Mouse (Mus musculus): ENCODE data around the gene Ppp1r1b.
A peak's percentile ranks its signal among the peaks of the same experiment; 100 is the strongest.

The Ppp1r1b gene

DNA sequence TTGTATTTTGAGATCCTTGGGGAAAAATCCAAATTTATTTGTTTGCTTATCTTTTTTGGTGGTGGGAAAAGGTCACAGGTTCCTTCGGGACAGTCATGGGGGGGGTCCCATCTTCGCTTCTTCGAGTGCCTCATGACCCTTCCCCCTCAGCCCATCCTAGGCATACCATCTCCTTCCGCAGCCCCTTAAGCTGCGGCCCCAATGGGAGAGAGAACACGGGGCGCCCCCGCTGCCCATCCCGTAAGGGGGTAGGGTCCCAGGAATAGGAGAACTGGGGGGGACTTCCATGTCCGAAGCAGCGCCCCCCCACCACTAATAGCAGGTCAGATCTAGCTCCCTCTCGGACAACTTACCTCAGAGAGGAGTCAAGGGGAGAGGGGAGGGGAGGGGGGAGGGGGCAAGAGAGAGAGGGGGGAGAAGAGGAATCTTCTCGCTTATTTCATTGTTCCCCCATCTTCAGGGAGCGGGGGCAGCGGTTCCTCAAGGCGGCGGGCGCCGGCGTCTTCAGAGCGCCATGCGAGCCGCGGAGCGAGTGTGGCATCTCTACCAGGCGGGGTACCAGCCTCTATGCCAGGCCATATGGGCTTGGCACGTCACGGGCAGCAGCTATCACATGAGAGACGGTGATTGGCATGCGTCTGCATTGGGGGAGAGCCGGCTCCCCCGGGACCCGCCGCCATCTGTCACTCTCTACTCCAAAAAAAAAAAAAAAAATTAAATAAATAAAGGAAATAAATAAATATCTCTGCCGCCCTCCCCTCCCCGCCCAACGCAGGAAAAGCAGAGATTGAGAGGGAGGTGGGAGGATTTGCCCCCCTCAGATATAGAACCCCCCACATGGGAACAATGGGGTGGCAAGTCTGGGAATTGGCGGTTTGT, 18.9 kb upstream of the Ppp1r1b start, which contains the start of gene Neurod2:
Gene Neurod2 (minus strand): TSS at position 568 of the 879 bp plus-strand sequence.
- DNase-seq, result peak; percentile 97

- peak; percentile 86 for DNase-seq
These were observed 18.1 kb upstream of the Ppp1r1b start for GRCm38 (mm10) chr11:98329960-98330744.

DNA sequence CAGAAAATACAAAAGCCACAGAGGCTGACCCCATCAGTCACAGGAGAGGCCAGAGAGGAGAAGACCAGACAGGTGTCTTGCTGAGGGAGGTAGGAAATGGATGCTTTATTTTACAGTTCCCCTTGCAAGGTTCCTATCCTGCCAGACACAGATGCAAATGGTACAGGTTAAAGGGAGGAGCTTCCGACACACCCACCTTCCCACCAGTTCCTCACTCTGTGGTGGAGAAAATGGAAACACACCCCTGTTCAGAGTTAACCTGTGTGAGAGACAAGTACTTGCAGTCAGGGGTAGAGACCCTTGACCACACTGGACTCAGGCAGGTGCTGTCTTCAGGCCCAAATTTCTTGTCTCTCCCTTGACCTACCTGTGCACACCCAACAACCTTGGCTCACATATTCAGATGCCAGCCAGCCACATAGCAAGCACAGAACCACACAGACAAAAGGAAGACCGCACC, 17.4 kb upstream of the Ppp1r1b start:
- peak; percentile 62 for DNase-seq

DNA sequence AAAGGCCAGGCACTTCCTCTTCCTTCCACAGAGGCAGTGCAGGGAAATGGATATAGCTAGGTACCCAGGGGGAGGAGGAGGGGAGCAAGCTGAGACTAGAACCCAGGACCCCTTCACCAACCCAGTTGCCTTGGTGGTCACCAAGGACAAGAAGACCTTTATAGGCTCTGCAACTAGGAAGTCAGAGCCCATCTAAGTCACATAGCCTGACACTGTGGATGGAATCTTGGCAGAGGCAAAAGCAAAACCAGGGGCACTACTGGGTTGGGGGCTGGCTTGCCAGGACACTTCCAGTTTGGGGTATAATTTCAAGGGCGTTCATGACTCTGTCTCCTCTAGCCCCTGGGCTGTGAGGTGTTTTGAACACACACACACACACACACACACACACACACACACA, 16.8 kb upstream of the Ppp1r1b start:
- DNase-seq, result peak; percentile 57

GRCm38 (mm10) chr11:98332186-98332585, 16.0 kb upstream of the Ppp1r1b start:
- peak; percentile 41 for DNase-seq

DNA sequence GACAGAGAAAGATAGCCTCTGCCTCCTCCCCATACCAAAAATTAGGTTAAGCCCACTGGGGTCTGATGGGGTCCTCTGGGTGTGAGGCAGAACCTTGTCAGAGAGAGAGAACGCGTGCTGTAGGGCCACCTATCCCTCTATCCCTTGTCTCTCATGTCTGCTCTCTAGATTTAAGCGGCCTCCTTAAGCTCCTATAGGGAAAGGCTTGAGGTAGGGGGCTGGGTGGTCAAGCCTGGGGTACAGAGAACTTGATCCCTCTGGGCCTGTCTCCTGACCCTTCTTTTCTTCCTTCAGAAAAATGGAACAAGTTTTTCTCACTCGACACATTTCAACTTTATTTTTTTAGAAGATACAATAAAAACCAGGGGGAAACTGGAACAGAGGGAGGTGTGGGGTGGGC, 15.4 kb upstream of the Ppp1r1b start:
- DNase-seq, result peak; percentile 54

DNA sequence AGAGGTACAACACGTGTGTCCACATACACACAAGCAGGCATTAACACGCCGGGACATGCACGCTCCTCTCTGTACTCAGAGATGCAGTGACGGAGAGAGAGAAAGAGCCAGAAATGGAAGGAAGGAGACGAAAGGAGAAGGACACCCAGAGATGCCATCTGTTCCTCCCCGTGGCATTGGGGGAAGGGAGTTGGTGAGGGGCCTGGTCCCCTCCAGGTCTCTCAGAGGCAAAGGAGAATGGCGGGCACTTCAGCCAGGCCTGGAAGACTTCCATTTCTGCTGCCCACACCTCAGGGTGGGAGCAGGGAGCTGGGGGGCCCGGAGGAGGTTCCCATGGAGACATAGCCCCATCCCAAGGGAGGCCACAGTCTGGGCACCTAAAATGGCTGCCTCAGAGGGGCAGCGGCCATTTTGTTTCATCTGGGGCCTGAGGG, 14.9 kb upstream of the Ppp1r1b start:
- peak; percentile 87 for DNase-seq

DNA sequence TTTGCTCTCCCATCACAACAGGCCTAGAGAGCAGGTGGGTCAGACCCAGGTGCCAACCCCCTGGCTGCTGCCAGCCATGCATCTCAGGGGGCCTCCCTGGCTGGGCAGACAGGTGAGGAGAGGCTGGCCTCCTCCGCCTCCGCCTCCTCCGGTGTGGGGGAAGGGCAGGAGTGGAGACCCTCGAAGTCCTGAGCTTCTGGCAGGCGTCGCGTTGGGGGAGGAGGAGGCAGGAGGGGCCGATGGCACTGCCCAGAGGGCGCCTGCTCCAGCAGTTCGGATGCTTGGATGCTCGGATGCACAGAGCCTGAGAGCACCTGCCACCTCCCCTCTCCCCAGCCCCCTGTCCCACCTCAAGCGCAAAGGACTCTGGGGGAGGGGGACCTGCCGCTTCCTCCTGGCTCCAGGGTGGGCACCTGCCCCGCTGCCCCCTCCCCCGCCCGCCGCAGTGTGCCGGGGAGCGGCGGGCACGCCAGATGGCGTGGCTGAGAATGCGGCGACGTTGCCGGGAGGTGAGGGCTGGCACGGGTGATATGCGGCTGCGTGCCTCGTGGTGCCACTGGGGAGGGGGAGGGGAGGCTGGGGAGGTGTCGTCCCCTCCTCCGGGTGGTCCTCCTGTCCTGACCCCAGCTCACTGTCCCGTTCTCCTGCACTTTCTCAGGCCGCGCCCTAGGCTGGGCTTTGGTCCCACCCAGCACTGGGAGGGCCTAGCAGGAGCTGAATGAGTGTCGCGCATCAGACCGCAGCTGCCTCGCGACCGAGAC, 14.0 kb upstream of the Ppp1r1b start:
- DNase-seq, result peak; percentile 89

DNA sequence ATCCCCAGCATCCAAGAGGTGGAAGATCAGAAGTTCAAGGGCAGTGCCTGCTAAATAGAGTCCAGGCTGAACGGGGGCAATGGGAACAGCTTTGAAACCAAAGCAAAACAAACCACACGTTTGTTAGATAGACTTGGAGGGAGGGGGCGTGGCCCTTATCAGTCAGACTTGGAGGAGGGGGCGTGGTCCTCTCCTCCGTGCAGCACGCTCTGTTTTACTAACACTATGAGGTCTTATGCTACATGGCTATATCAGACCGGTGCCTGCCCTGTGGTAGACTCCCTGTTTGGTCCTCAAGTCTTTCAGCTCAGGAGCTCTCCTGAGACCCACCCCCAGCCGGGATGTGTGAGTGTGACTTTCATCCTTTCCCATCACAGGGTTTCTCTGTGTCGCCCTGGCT, 13.0 kb upstream of the Ppp1r1b start:
- DNase-seq, result peak; percentile 71

- DNase-seq, result peak; percentile 71
These were observed 11.7 kb upstream of the Ppp1r1b start for GRCm38 (mm10) chr11:98336245-98337107.

- DNase-seq, result peak; percentile 92
These were observed 9.7 kb upstream of the Ppp1r1b start for GRCm38 (mm10) chr11:98338507-98338961.

GRCm38 (mm10) chr11:98339071-98339501, 9.1 kb upstream of the Ppp1r1b start:
- DNase-seq, result peak; percentile 75

DNA sequence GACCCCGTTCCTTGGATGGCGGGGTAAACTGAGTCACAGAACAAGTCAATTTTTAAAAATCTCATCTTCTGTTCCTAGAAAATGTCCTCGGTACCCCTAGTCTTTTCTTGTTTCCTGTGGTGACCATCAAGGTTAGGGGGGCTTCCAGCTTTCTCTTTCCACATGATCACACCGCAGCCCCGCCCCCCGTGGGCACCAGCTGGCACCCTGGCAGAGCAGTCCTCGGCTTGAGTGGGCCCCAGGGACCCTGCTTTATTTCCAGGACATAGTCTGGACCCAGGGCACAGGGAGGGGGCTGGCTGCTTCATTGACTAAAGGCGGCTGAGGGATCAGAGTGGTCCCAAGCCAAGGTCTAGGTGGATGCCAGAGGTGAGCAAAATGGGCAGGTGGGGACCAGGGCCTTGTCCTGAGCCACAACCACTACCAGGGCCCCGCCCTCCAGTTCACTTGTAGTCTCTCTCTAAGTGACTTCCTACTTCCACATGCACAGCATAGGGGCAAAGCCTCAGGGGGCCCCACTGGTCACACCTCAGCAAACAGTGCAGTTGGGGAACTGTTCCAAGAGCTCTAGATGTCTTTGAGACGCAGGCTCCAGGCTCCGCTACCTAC, 8.4 kb upstream of the Ppp1r1b start:
- peak; percentile 76 for DNase-seq

GRCm38 (mm10) chr11:98340597-98340996, 7.6 kb upstream of the Ppp1r1b start:
- DNase-seq, result no peak

- DNase-seq, result no peak
These were observed 7.0 kb upstream of the Ppp1r1b start for GRCm38 (mm10) chr11:98341174-98341573.

GRCm38 (mm10) chr11:98342000-98342945, 5.9 kb upstream of the Ppp1r1b start:
- peak; percentile 94 for DNase-seq

DNA sequence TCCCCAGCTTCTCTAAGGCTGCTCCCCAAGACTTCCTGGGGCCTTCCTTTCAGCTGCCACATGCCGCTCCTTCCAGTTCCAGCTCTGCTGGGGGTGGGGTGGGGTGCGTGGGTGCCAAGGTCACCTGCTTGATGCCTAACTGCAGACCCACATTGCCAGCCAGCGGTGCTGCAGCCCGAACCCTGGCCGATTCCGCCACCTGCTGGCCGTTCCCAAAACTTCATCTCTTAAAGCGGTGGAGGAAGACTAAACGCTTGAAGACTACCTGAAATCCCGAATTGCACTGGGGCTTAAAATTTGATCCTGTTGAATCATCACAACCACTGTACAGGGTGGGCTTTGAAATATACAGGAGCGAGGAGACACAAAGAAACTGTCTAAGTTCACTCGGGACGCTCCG, 3.0 kb upstream of the Ppp1r1b start:
- peak; percentile 88 for DNase-seq

DNA sequence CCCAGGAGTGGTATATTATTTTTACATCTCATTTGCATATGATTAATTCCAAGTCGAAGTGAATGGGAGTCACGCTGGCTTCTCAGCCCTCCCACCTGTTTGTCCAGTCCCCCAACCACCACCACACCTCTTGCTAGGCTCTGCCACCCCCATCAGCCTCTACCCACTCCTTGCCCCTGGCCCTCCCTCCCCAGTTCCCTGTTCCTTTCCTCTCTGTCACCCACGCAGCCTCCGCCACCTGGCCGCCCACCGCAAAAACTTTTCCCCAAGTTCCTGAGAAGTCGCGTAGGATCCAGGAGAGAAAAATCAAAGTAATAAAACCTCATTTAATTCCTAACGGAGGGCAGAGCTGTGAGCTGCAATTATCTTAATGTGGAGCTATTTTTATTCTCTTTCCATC, 2.0 kb upstream of the Ppp1r1b start:
- DNase-seq, result no peak

DNA sequence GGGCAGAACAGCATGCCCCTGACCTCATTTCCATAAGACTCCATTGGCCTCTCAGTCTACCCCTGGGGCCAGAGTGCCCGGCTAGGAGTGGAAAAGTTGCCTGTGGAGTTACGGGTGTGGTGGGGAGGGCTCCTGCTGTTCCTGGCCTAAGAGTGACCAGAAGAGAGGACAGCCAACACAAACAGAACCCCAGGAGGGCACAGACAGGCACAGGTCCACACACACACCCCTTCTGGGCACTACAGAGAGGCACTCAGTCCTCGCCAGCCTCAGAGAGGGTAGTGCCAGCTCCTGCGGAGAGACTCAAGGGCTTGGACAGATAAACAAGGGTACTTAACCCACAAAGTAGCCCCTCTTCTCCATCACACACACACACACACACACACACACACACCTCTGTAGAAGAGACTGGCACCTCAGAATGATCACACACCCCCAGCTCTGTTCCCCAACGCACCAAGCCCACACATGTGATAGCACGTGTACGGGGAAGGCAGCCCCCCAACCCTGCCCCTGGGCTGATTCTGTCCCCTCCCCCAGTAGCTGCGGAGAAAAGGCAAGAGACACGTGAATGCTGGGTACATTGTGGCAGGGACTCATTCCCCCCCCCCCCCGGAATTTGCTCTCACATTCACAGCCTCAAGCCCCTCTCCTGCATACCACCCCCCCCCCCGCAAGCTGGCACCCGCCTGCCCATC, 670 bp upstream of the Ppp1r1b start:
- DNase-seq, result peak; percentile 75

All from cerebellum, adult 9-11 months (tissue).